Mouse (Mus musculus) A20 (cell line): ENCODE measurements around the gene Serpinf2.
"Not testable (repeated sequence)": the region's sequence is repeated elsewhere in the genome, so short reads cannot be mapped to it uniquely, and the experiment has no call there.

ENCODE experiments used
- DNase-seq: peaks from one replicate; pipeline ENCODE4 v3.0.0-alpha.2; 2011; ENCODE audit warnings: low read depth, low spot score

The Serpinf2 gene

DNA sequence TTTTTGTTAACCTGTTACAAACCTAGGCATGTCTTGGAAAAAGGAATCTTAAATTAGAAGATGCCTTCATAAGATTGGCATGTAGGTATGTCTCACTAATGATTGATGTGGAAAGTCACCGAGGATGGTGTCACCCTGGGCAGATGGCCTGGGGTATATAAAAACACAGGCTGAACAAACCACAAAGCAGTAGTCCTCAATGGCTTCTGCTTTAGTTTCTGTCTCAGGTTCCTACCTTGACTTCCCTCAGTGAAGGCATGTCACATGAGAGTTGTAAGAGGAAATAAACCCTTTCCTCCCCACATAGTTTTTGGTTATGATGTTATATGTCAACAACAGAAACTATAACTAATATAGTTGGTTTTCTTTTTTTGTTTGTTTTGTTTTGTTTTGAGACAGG is 43.8 kb downstream of the Serpinf2 start:
- peak; percentile 75 for DNase-seq

DNA sequence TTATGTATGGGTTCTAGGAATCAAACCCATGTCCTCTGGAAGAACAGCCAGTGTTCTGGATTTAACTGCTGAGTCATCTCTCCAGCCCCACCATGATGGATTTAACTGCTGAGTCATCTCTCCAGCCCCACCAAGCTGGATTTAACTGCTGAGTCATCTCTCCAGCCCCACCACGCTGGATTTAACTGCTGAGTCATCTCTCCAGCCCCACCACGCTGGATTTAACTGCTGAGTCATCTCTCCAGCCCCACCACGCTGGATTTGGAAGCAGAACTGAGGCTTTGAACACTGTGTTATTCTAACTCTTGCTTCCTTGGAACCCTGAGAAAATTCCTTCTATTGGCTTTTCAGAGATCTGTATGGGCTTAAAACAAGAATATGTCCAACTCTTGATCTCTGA is 55.9 kb downstream of the Serpinf2 start:
- DNase-seq: not testable (repeated sequence)
